Mouse (Mus musculus) heart, postnatal 0 days (tissue): ENCODE measurements around the gene Map3k3.

Experiments
- CTCF ChIP-seq: IDR thresholded peaks from 2 replicates; pipeline ENCODE4 v1.5.1; 2016; ENCODE audit warnings: antibody characterized with exemption, control low read depth, low read depth
- EP300 ChIP-seq: IDR thresholded peaks from 2 replicates; pipeline ENCODE4 v1.6.1; 2016; ENCODE audit warnings: antibody characterized with exemption, low read depth

DNA sequence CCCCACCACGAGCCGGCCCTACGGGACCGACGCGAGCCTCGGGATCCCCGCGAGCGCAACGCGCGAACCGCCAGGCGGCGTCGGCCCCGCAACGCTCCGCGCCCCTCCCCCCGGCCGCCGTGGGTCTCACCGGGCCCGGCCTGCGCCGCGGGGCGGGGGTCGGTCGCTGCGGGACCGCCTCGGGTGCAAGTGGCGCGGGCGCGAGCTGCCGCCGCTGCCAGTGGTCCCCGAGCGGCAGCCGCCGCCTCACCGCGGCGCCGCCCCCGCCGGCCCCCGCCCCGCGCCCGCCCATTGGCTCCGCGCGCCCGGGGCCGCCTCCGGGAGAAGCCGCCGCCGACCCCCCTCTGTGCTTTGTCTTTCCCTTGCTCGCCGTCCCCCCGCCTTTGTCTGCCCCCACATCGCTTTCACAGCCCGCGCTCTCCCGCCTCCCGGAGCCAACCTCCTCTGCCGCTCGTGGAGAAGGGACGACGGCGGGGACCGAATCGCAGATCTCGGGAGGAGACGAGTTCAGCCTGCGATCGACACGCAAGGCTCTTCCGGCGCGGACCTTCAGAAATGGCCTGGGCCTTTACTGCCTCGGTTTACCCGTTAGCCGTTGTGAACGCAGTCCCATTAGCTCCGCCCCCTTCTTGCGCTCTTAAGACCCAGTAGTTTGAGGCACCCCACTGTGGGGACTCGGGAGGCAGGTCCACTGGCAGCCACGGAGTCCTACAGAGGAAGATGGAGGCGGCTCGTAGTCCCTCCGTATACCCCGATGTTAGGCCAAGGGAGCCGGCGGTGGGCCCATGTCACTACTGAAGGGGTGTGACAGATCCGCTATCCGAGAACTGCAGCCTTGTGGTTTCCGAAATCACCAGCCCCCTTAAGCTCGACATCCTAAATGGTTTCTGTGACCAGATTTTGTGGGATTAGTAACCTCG lies 75.8 kb downstream of the Map3k3 start:
- TF ChIP-seq CTCF (no peak), EP300 (no peak)
